Mouse (Mus musculus) embryonic facial prominence, embryonic 10.5 days (tissue): ENCODE measurements around the gene Cacna2d1. TPM values are rescaled to one million over a fixed set of nuclear protein-coding genes. Genes with fewer than 3 reads are reported as not detected.

Source experiments
- DNase-seq: peaks from one replicate; pipeline ENCODE4 v3.0.0-alpha.2; 2017; ENCODE audit warnings: low spot score
- H3K27ac ChIP-seq: fragments of 300-500 bp; sonication (generic); replicated peaks from 2 replicates; pipeline ENCODE4 v1.5.1; 2016; ENCODE audit warnings: mild to moderate bottlenecking
- H3K27me3 ChIP-seq: fragments of 300-500 bp; sonication (generic); replicated peaks from 2 replicates; pipeline ENCODE4 v1.6.1; 2016; ENCODE audit warnings: low read depth, mild to moderate bottlenecking; ENCODE audit not compliant: poor library complexity, severe bottlenecking
- H3K36me3 ChIP-seq: fragments of 300-500 bp; sonication (generic); replicated peaks from 2 replicates; pipeline ENCODE4 v1.6.1; 2016; ENCODE audit warnings: mild to moderate bottlenecking, moderate library complexity
- H3K4me1 ChIP-seq: fragments of 300-500 bp; sonication (generic); 2 replicates; pipeline ENCODE4 v1.6.1; 2016
- H3K4me3 ChIP-seq: fragments of 300-500 bp; sonication (generic); 2 replicates; pipeline ENCODE4 v1.5.1; 2016; ENCODE audit warnings: mild to moderate bottlenecking, moderate library complexity
- H3K9me3 ChIP-seq: fragments of 300-500 bp; sonication (generic); 2 replicates; pipeline ENCODE4 v1.6.1; 2016; ENCODE audit warnings: mild to moderate bottlenecking
- WGBS: fragments of 180-500 bp; shearing (Covaris S2); methylation state at CpG from one replicate; pipeline ENCODE4 v1.1.7; 2016; 5-methylcytosine and 5-hydroxymethylcytosine counted together
- polyA plus RNA-seq: library from polyadenylated mRNA; unstranded; fragments of >200 nt; fragmentation: Nextera tagmentation; extraction: Ambion mirVana; gene quantifications from 2 replicates; pipeline ENCODE4 v1.2.1, GENCODE M21; 2016

Gene Cacna2d1
- polyA plus RNA-seq, 1 experiment from 2014 or later, result 8.2 TPM

DNA sequence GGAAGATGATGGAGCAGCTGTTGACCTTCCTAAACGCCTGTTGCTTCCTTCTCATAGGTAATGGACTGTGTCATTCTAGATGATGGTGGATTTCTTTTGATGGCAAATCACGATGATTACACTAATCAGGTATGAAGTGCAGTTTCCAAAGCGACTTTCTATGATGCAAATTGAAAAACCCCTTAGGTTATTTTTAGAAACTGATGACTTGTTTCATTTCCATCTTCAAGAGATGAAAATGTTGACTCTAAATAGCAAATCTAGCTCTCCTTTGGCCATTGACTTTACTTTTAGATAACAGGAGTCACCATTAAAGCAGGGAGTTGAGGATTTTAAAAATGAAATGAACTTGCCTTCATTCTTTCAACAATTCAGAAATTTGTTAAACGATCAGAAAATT lies 423.2 kb downstream of the Cacna2d1 start:
- H3K4me3 ChIP-seq, result no peak overlapping the region
- WGBS, result 76% methylated on average over 4 of the region's 4 CpGs

GRCm38 (mm10) chr5:16362076-16362475 lies 427.6 kb downstream of the Cacna2d1 start:
- H3K27ac ChIP-seq, result no peak overlapping the region
- no peak for DNase-seq
- no peaks in the 10 kb centered on the region for H3K9me3 ChIP-seq
- H3K4me1 ChIP-seq, result no peaks in the 10 kb centered on the region
- H3K4me3 ChIP-seq, result no peak overlapping the region
- H3K27me3 ChIP-seq, result no peaks in the 10 kb centered on the region
- no peaks in the 10 kb centered on the region; the same call in 1 of the 2 replicates for H3K36me3 ChIP-seq
- WGBS, result 87% methylated on average over 2 of the region's 2 CpGs

More for the DNA sequence above, 423.2 kb downstream of the Cacna2d1 start:
- H3K9me3 ChIP-seq, result no peaks in the 10 kb centered on the region
- H3K36me3 ChIP-seq, result no peaks in the 10 kb centered on the region; the same call in 1 of the 2 replicates
- no peaks in the 10 kb centered on the region for H3K27me3 ChIP-seq
- DNase-seq, result no peak
- peaks cover 7% of the 10 kb centered on the region; the same call in 1 of the 2 replicates for H3K4me1 ChIP-seq
- H3K27ac ChIP-seq, result no peak overlapping the region

DNA sequence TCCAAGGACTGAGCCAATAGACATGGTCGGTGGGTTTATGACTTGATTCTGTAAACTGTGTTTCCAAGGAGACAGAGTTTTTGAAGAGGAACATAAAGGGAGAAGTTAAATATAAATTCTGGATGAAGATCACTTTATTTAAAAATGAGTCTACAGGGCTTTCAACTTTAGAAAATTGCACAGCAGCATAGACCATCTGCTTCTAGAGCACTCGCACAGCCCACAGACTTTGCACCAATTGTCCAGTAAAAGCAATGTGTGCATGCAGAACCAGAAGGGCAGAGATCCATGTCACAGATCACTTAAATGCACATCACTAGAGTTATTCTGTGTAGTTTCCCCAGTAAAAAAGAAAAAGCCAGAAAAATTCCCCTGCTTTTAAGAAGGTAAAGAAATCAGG lies 428.7 kb downstream of the Cacna2d1 start:
- Histone ChIP-seq H3K4me1 (no peaks in the 10 kb centered on the region), H3K27me3 (no peaks in the 10 kb centered on the region), H3K9me3 (no peaks in the 10 kb centered on the region), H3K27ac (no peak overlapping the region), H3K4me3 (no peak overlapping the region), H3K36me3 (no peaks in the 10 kb centered on the region; the same call in 1 of the 2 replicates)
- DNase-seq, result no peak
- 89% methylated on average over 2 of the region's 2 CpGs for WGBS

GRCm38 (mm10) chr5:16370706-16371105 lies 436.2 kb downstream of the Cacna2d1 start:
- H3K4me3 ChIP-seq, result no peak overlapping the region
- no peaks in the 10 kb centered on the region for H3K27me3 ChIP-seq
- no peak for DNase-seq
- no peaks in the 10 kb centered on the region for H3K9me3 ChIP-seq
- no peaks in the 10 kb centered on the region for H3K36me3 ChIP-seq
- H3K4me1 ChIP-seq, result no peaks in the 10 kb centered on the region
- 93% methylated on average over 8 of the region's 8 CpGs for WGBS
- no peak overlapping the region for H3K27ac ChIP-seq

DNA sequence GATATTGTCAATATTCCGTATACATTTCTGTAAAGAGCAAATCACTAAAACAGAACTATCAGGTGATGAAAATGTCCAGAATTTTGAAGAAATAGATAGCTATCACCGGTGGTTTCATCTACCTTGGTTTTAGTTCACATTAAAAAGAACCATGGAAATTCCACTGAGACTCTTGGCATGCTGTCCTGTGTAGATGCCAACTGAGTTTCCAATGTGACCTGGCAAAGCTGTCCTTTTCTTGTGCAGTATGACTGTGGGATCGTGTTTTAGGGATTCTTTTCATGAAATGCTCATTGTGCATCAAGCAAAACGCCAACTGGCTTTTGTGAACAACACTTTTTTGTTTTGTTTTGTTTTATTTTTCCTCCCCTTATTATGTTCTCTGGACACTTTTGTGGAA lies 439.5 kb downstream of the Cacna2d1 start:
- 88% methylated on average over 4 of the region's 4 CpGs for WGBS
- Histone ChIP-seq H3K27ac (no peak overlapping the region), H3K9me3 (no peaks in the 10 kb centered on the region), H3K27me3 (no peaks in the 10 kb centered on the region), H3K4me3 (no peak overlapping the region), H3K4me1 (no peaks in the 10 kb centered on the region), H3K36me3 (no peaks in the 10 kb centered on the region)
- no peak for DNase-seq

DNA sequence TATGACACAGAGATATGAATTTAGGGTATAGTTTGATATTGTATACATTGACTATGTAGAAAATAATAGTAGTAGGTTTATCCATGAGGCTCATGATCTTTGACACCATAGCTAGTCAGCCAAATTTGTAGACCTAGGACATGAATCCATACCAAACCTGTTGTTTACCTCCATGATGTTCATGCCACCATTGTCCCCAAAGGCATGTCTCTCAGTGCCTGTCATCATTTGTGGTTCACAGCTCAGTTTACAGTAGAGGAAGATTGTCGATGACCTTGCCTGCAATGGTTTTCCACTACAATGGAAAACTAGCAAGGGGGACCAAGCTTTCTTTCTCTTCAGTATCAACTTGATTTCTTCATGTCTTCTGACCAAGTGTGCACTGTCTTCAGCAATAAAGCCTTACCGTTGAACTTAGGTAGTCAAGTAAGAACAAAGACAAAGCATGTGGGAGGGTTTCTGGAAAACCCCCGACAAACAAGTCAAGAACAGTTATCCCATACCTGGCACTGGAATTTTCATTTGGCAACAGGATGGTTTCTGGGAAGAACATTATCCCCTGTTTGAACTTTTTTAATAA lies 441.9 kb downstream of the Cacna2d1 start:
- H3K27me3 ChIP-seq, result no peaks in the 10 kb centered on the region
- no peak overlapping the region for H3K4me3 ChIP-seq
- H3K36me3 ChIP-seq, result no peaks in the 10 kb centered on the region
- no peak overlapping the region for H3K27ac ChIP-seq
- no peaks in the 10 kb centered on the region for H3K4me1 ChIP-seq
- DNase-seq, result no peak
- 95% methylated on average over 3 of the region's 3 CpGs for WGBS
- H3K9me3 ChIP-seq, result no peaks in the 10 kb centered on the region

DNA sequence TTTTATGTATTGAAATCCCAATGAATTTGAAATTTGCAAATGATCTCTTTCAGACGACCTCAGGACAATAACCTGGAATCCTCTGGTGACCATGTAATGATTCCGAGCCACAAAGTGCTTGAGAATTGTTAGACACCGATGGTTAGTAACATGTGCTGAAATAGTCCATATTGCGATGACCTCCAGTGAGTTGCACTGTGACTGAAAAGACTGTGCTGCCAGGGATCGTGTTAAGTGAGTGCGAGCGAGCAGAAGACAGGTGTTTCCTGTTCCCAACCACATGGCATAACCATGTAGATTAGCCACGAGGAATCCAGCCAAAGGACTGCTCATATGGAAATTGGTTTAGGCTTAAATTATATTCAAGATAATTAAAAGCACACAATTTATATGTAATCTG lies 475.5 kb downstream of the Cacna2d1 start:
- Histone ChIP-seq H3K4me3 (no peak overlapping the region), H3K9me3 (no peaks in the 10 kb centered on the region), H3K36me3 (no peaks in the 10 kb centered on the region), H3K27me3 (no peaks in the 10 kb centered on the region), H3K27ac (no peak overlapping the region), H3K4me1 (no peaks in the 10 kb centered on the region)
- no peak for DNase-seq
- WGBS, result 78% methylated on average over 8 of the region's 8 CpGs

GRCm38 (mm10) chr5:16414693-16415092 lies 480.2 kb downstream of the Cacna2d1 start:
- Histone ChIP-seq H3K9me3 (no peaks in the 10 kb centered on the region), H3K27me3 (no peaks in the 10 kb centered on the region), H3K36me3 (no peaks in the 10 kb centered on the region), H3K27ac (no peak overlapping the region), H3K4me3 (no peak overlapping the region), H3K4me1 (no peaks in the 10 kb centered on the region)
- DNase-seq, result no peak

DNA sequence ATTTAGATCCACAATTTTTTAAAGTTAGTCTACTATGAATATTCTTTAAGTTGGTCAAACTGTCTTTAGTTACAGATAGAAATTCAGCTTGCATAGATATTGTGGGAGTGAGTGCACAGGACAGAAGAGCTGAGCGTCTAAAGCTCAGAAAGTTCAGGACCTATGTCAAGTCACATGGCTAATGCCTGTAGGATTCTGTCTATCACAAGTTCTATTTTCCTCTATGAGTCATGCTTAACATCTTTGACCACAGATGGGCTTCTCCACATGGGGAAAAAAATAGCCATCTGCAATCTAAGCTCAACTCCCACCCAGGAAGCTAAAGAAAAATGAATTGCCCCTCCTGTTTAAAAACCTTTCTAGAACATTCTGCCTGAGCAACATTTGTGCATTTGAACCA lies 483.5 kb downstream of the Cacna2d1 start:
- Histone ChIP-seq H3K4me3 (no peak overlapping the region), H3K36me3 (no peaks in the 10 kb centered on the region), H3K27me3 (no peaks in the 10 kb centered on the region), H3K4me1 (no peaks in the 10 kb centered on the region; the same call in 1 of the 2 replicates), H3K9me3 (no peaks in the 10 kb centered on the region), H3K27ac (no peak overlapping the region)
- DNase-seq, result no peak
- 90% methylated on average over 1 of the region's 1 CpGs for WGBS

GRCm38 (mm10) chr5:16418504-16418903 lies 484.0 kb downstream of the Cacna2d1 start:
- Histone ChIP-seq H3K9me3 (no peaks in the 10 kb centered on the region), H3K36me3 (no peaks in the 10 kb centered on the region), H3K4me1 (no peaks in the 10 kb centered on the region; the same call in 1 of the 2 replicates), H3K27ac (no peak overlapping the region), H3K27me3 (no peaks in the 10 kb centered on the region), H3K4me3 (no peak overlapping the region)
- 87% methylated on average over 3 of the region's 3 CpGs for WGBS
- no peak for DNase-seq

Other genes starting within 250 kb of the Cacna2d1 start
- not detected in 2 replicates for gene Speer4c, start 220.4 kb upstream of the Cacna2d1 start, polyA plus RNA-seq